Comparison of ENCODE assay signal across 8 mouse cellular contexts in genomic region chr14:11375225-11375624, GRCm38 (mm10).
"Had no signal": no experiment of that assay in that cellular context is flagged by ENCODE, and none has a peak within 500 bp of the region (broad histone marks: within the 10 kb centered on the region; RNA-seq: fewer than 3 reads in every experiment).

No protein-coding gene starts in this region.

- DNase-seq: kidney, adult 2 months; kidney, postnatal 14 days; liver; liver, embryonic 13.5 days; liver, postnatal 0 days; lung, postnatal 14 days; thymus, adult 18-20 months; thymus, postnatal 25 days had no signal
